Mouse (Mus musculus) R1 (cell line): ENCODE measurements at regions not wholly inside any gene's neighbourhood (a gene's known extent, or its start where the extent isn't known, plus 50 kb on each side); places are given as distances from the start of the nearest gene placed in this dataset.
"Not testable (repeated sequence)": the region's sequence is repeated elsewhere in the genome, so short reads cannot be mapped to it uniquely, and the experiment has no call there.

Experiments
- DNase-seq: peaks from one replicate; pipeline ENCODE4 v3.0.0-alpha.2; 2018; ENCODE audit warnings: low read depth, low spot score

DNA sequence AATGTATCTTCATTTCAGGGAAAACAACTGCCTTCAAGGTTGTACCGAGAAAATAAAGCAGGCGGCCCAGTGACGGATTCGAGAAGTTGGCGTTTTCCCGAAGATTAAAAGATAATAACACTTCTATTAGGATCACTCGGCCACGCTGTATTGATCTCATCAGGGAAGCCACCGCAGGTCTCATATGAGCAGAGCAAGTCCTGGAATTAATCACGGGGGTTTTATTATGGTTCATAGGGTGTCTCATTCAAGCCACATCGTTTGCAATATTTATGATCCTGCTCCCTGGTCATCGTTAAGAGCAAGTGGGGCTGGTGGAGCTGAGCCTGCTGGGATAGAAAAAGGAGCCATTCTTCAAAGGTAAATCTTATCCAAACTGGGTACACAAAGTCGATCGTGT lies 466.5 kb upstream of the Cdh5 start:
- no peak for DNase-seq

DNA sequence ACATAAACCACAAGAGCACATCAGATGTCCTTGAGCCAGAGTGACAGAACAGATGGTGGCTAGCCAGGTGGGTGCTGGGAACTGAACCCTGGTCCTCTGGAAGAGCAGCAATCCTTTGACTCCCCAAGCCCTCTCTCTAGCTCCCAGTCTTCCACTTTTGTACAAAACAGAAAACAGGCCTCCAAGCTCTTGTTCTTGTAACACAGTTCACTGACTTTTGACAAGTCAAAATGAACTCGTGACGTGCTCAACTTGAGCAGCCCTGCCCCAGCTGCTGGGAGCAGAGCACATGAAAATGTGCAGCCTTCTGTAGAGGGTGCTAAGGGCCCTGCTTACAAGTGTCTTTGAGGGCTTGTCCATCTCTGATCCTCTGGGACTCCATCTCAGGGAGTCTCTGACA lies 457.8 kb upstream of the Cdh5 start:
- DNase-seq = no peak

- DNase-seq = no peak
These were observed 457.3 kb upstream of the Cdh5 start for GRCm38 (mm10) chr8:103644106-103644505.

DNA sequence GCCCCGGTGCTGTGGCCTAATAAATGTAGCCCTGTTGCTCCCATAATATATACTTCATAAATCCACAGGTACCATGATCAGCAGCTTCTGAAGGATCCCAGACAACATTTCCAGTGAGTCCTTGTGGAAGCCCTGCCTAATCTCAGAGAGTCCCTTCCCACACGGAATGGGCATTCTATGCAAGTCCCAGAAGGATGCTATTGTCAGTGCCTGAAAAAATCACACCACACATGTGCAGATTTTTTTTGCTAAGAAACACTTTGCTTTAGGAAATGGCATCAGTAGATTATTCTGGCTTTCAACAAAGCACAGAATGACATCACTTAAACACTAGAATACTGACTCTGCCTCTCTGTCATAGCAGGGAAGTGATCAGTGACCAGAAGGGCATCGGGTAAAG lies 456.6 kb upstream of the Cdh5 start:
- no peak for DNase-seq

GRCm38 (mm10) chr8:103664796-103665195 lies 436.6 kb upstream of the Cdh5 start:
- peak; percentile 42 for DNase-seq

- DNase-seq = peak; percentile 54
These were observed 415.2 kb upstream of the Cdh5 start for GRCm38 (mm10) chr8:103686233-103686632.

DNA sequence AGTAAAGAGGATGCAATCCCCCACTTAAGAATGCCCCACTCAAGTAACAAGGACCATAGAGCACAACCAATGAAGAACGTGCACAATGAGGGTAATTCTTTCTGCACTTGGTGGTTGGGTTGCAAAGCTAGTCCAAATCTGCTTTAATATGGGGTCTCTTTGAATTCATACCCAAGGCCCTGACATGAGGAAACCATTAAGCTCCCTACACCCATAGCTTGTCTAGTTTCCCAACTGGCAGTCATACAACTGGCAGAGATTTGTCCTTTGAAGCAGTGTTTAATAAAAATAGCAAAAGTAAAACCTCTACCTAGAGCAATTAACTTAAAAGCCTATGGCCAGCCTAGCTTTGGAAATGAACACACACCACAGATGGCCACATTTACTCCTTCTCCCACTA lies 411.0 kb upstream of the Cdh5 start:
- DNase-seq = no peak

- DNase-seq = no peak
These were observed 407.9 kb upstream of the Cdh5 start for GRCm38 (mm10) chr8:103693531-103693930.

DNA sequence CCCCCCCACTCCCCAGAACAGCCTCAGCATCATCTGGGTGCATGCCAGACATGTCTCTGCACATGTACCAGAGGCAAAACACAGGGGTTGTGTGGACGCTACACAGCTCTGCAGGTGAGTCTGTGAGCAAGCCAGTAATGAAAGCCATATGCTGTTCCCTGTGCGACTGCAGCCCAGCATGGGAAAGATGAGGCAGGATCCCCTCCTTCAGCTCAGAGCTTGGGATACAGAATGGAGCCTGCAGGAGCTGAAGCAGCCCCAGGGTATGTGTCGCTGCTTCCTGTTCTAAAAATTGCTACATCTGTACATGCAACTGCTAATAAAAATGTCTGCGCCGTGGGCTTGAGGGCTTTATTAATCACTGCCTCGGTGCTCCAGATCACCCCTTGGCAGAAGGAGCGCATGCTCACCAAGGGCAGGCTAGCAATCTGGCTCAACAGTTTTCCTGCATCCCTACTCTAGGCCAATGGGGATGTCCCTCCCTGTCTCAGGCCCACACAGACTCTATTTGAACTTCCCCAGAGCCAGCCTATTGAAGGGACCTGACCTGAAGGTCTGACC lies 407.0 kb upstream of the Cdh5 start:
- no peak for DNase-seq

DNA sequence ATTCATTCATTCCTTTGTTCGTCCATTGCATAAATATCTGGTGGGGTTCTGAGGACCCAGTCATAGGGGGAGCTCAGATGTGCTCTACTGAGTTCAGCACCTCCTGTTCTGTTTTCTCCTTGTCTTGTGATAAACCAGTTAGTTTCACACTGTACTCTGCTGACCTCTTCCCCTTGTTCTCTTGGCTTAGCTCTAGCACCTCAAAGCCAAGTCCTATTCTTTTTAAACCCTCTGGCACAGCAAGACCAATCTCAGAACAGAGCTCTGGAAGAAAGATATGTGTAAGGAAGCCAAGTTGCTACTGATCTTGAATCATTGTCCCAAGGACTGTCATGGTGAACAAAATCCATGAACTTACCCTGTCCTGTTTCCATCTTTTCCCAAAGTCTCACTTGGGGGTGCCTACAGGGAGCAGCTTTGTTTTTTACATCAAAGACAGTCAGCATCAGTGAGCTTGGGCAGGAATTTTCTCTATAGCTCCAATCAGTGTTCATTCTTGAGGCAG lies 402.4 kb upstream of the Cdh5 start:
- no peak for DNase-seq

- peak; percentile 38 for DNase-seq
These were observed 399.2 kb upstream of the Cdh5 start for GRCm38 (mm10) chr8:103702236-103702635.

GRCm38 (mm10) chr8:103706084-103706483 lies 395.3 kb upstream of the Cdh5 start:
- DNase-seq = no peak

DNA sequence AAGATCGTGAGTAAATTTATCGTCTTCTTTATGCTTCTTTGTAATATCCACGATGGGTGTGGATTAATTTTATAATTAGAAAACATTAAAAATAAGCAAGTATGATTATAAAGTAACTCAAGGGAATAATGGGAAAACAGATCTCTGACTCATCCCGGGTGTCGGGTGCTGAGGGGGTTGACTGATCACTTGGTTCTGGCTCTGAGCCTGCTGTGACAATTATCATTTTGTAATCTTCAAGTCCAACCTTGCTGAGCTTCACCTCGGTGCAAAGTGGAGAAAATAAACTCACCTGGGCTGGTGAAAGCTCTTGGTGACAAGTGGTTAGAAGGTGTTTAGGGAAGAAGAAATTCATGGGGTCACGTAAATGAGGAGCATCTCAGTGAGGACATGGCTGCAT lies 390.6 kb upstream of the Cdh5 start:
- DNase-seq = not testable (repeated sequence)

DNA sequence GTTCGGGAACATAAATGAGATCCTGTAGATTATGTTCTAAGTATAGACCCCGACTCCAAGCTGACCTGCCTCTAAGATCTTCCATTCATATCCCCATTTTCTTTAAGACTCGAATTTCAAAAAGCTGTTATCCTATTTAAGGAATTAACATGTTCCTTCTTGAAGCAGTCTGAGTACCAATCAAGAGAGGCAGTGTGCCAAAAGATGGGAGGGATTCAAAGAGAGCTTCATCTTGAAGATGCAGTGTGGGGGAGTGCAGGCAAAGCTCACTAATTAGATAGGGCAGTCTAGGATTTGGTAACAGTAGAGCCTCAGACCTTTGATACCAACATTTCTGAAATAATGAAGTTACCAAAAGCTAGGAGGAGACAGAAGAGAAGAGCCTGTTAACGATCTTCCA lies 383.7 kb upstream of the Cdh5 start:
- DNase-seq = no peak

GRCm38 (mm10) chr8:103733466-103733865 lies 368.0 kb upstream of the Cdh5 start:
- DNase-seq = no peak

GRCm38 (mm10) chr8:103738330-103738729 lies 363.1 kb upstream of the Cdh5 start:
- DNase-seq = no peak

DNA sequence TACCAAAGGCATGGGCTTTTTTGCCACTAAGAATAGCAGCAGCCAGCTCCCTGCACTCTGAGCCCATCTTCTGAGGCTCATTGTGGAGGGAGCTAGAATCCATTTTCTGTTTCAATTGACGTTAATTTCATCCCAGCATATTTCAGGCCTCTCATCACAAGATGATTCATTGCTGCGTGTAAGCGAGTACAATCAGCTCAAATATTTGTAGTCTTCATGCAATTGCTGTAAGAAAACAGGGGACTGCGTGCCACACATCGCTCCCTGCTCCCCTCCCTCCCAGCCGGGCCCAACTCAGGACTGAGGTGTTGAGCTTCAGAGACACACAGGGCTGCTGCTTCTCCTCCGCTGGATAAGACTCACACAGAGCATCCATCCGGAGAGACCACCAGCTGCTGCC lies 360.0 kb upstream of the Cdh5 start:
- no peak for DNase-seq

GRCm38 (mm10) chr8:103748734-103749133 lies 352.7 kb upstream of the Cdh5 start:
- DNase-seq = no peak

DNA sequence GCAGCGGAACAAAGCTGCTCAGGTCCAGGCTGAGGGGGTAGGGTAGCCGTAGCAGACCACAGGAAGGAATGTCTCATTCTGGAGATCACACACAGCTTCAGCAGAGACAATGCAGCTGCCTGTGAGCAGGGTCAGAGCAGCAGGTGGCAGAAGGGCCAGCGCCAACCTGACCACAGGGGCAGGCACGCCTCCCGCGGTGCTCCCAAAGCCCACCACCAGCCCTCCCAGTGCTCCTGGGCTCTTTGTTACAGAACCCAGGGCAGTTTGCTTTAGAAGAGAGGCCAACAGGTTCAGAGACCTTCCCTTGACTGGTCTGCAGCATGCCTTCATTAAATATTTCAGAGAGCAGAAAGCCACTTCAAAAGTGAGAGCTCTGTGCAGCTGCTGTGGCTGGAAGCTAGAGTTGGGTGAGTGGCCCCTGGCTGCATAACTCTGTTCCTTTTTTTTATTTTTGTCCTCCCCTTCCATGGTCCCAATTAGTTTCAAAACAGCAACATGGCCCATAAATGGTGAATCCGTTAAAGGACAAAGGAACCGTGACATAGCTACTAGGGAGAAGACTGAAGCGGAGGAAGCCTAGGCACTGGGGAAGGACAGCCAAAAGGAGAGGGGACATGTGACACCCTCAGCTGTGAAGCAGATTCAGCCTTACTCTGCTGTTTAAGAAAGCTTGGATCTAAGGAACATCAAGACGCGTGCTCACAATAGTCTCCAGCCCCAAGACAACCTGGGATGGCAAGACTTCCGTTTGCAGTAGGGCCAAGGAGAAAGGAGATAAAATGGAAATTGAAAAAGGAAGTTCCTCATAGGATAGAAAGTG lies 350.9 kb upstream of the Cdh5 start:
- DNase-seq = no peak

DNA sequence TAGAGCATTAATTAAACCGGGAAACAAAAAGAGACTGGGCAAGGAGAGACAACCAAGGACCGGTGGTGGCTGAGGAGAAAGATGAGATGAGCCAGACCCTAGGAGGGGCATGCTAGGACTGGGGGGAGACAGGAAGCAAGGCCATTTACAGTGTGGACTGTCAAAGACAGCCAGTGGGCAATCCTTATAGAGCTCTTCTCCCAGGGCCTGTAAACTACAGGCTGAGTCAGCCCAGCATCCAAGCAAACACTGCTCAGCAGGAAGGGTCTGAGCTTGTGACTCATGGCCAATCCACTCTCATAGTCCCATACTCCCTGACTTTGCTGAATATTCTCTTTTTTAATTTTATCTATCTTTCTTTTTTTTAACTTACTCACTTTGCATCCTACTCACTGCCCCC lies 350.3 kb upstream of the Cdh5 start:
- no peak for DNase-seq

GRCm38 (mm10) chr8:103763821-103764220 lies 337.6 kb upstream of the Cdh5 start:
- DNase-seq = no peak

DNA sequence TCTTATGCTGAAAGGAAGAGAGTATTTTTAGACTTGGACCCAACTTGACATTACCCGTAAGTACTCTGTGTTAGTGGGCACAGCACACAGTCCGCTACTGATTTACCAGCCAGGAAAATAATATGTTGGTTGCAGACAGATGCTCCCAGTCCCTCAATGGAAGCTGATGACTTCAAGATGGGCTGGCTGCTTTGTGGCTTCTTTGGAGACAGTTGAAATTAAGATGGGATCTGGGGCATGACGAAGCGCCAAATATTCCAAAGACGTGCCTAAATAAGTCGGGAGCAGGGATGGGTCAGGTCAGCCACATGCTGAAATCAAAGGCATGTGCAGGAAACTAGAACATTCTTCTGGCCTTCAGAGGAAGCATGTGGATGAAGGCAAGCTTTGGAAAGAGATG lies 321.8 kb upstream of the Cdh5 start:
- no peak for DNase-seq

GRCm38 (mm10) chr8:103788308-103788707 lies 313.1 kb upstream of the Cdh5 start:
- DNase-seq = no peak
